Mouse (Mus musculus): ENCODE results near the gene Lhpp.

GRCm38 (mm10) chr7:132658688-132659087 lies 48.2 kb downstream of the Lhpp start:
- TF ChIP-seq CTCF (IDR thresholded peaks at IDR 0.05; ENCODE audit: extremely low read depth, insufficient read depth, low read length) (no peak), POLR2A (IDR thresholded peaks at IDR 0.05; ENCODE audit: extremely low read depth, insufficient read depth, low read length) (no peak)
